Mouse (Mus musculus): ENCODE results near the gene Slc39a3. TPM values are rescaled to one million over a fixed set of nuclear protein-coding genes. Genes with fewer than 3 reads are reported as not detected.

Gene Slc39a3
- 10 to 100 TPM; 11.2 to 13.3 TPM for total RNA-seq (2023)

DNA sequence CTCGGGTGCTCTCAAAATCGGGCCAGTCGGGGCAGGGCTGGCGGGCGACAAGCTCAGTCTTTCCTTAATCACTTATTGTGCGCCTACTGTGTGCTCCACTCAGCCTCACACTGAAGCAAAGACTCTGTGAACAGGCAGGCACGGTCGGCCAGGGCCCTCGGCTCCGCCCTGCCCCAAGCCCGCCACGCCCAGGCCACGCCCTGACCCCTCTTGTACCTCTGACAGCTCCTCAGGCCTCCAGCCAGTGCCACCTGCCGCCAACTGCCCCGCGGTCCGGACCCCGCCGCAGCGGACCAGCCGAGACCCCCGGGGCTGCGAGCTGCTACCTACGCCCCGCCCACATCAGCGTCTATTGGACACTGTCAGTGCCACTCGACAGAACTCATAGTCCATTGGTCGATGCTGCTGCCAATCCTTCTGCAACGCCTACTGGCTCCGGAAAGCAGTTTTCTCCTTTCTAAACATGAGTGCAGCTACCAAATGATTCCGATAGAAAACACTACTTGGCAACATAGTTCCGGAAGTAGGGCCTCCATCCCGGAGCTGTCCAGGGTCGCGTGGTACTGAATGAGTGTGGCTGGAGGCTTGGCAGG, at the start of gene Slc39a3:
Gene Slc39a3, minus strand, starts transcription at position 439 of the 593 bp plus-strand sequence.

DNA sequence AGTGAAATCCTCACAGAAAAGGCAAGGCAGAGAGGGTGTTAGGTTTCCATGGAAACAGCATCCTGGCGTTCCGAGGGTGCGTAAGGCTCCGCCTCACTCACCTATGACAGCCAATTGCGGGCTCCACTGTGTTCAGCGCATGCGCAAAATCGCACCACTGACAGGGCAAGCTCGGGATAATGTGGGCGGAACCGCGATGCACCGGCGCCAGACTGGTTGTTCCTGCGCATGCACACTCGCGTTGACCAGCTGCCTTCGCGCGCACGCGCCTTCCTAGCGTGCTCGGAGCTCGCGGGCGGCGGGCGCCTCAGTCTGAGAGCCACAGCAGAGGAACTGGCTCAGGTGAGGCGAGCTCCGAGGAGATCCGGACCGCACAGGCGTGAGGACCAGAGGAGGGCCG, 32.6 kb upstream of the Slc39a3 start, which contains the start of gene Thop1:
Gene Thop1, plus strand, starts transcription at position 200 of the 400 bp plus-strand sequence.

GRCm38 (mm10) chr10:81059603-81060543, 22.6 kb upstream of the Slc39a3 start, which contains the start of gene Sgta:
Gene Sgta, minus strand, starts transcription at chr10:81060181.

DNA sequence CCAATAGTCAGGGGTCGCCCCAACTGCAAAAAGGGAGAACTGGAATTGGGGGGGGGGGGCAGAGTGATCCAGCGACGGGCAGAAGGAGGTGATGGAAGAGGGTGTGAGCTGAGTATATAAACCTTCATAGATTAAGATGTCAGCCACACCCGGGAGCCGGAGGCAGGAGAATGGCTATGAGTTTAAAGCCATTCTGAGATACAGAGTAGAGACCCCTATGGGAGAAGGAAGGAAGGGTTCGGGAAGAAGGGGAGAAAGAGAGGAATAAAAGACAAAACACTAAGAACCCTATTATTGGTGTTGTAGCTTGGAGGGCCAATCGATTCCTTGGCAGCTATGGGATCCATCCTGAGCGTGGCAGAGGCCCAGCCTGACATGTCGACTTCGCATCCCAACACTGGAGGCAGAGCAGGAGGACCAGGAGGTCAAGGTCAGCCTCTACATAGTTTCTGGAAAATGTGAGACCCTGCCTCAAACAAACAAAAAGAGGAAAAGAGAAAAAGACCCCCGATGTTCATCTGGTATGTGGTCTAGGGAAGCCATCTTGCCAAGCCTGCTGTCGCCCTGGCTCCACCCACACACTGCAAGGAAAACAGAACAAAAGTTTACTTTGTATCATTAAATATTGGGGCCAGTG, 11.5 kb downstream of the Slc39a3 start, which contains the start of gene Diras1:
Gene Diras1, minus strand, starts transcription at position 24 of the 637 bp plus-strand sequence.

GRCm38 (mm10) chr10:81014393-81015384, 22.5 kb downstream of the Slc39a3 start, which contains the start of gene Gng7:
Gene Gng7, minus strand, starts transcription at chr10:81014945.

Other genes with a start within 250 kb of the Slc39a3 start
- 10 to 100 TPM; 44.1 to 48.2 TPM for gene Sf3a2, start 239.2 kb downstream of the Slc39a3 start, total RNA-seq (2023)
- gene Plekhj1, start 238.8 kb downstream of the Slc39a3 start, total RNA-seq (2023), result 10 to 100 TPM; 70.8 to 77.6 TPM
- 1 to 10 TPM in 1 of 2 experiments, under 1 TPM in 1; 0.94 to 1.1 TPM for gene Amh, start 232.2 kb downstream of the Slc39a3 start, total RNA-seq (2023)
- gene Jsrp1, start 223.9 kb downstream of the Slc39a3 start, total RNA-seq (2023), result not detected
- 100 to 1,000 TPM; 551 to 600 TPM for gene Oaz1, start 210.8 kb downstream of the Slc39a3 start, total RNA-seq (2023)
- not detected for gene Lingo3, start 193.4 kb downstream of the Slc39a3 start, total RNA-seq (2023)
- 10 to 100 TPM; 14.4 to 14.7 TPM for gene Lsm7, start 182.2 kb downstream of the Slc39a3 start, total RNA-seq (2023)
- gene Sppl2b, start 182.2 kb downstream of the Slc39a3 start, total RNA-seq (2023), result 10 to 100 TPM; 23.9 to 34.6 TPM
- not detected for gene Tmprss9, start 165.6 kb downstream of the Slc39a3 start, total RNA-seq (2023)
- 10 to 100 TPM; 46.4 to 48.9 TPM for gene Timm13, start 136.5 kb downstream of the Slc39a3 start, total RNA-seq (2023)
- 10 to 100 TPM; 22.0 to 24.2 TPM for gene Lmnb2, start 119.2 kb downstream of the Slc39a3 start, total RNA-seq (2023)
- 10 to 100 TPM; 27.4 to 30.8 TPM for gene Gadd45b, start 107.4 kb downstream of the Slc39a3 start, total RNA-seq (2023)
- under 1 TPM; 0.59 to 0.68 TPM for gene Gng7, start 22.5 kb downstream of the Slc39a3 start, total RNA-seq (2023)
- gene Diras1, start 11.8 kb downstream of the Slc39a3 start, total RNA-seq (2023), result not detected
- 10 to 100 TPM; 48.3 to 49.5 TPM for gene Sgta, start 22.8 kb upstream of the Slc39a3 start, total RNA-seq (2023)
- 1 to 10 TPM; 6.6 to 8.3 TPM for gene Thop1, start 32.6 kb upstream of the Slc39a3 start, total RNA-seq (2023)
- 1 to 10 TPM in 1 of 2 experiments, under 1 TPM in 1; 0.64 to 1.2 TPM for gene Creb3l3, start 61.4 kb upstream of the Slc39a3 start, total RNA-seq (2023)
- gene Map2k2, start 68.5 kb upstream of the Slc39a3 start, total RNA-seq (2023), result 10 to 100 TPM; 86.1 to 87.6 TPM
- 10 to 100 TPM; 62.4 to 68.5 TPM for gene Zbtb7a, start 97.8 kb upstream of the Slc39a3 start, total RNA-seq (2023)
- gene Pias4, start 130.5 kb upstream of the Slc39a3 start, total RNA-seq (2023), result 10 to 100 TPM; 27.3 to 29.5 TPM
- gene Eef2, start 139.2 kb upstream of the Slc39a3 start, total RNA-seq (2023), result 100 to 1,000 TPM; 824 to 844 TPM
- 10 to 100 TPM; 26.8 to 31.2 TPM for gene Dapk3, start 145.6 kb upstream of the Slc39a3 start, total RNA-seq (2023)
- not detected for gene 4930442H23Rik, start 146.4 kb upstream of the Slc39a3 start, total RNA-seq (2023)
- gene Nmrk2, start 164.6 kb upstream of the Slc39a3 start, total RNA-seq (2023), result not detected
- not detected for gene Atcay, start 193.4 kb upstream of the Slc39a3 start, total RNA-seq (2023)
- gene Zfr2, start 195.7 kb upstream of the Slc39a3 start, total RNA-seq (2023), result 1 to 10 TPM in 1 of 2 experiments, under 1 TPM in 1; 0.44 to 1.5 TPM
- gene Matk, start 215.5 kb upstream of the Slc39a3 start, total RNA-seq (2023), result 1 to 10 TPM; 7.1 to 10.0 TPM
- 10 to 100 TPM; 36.4 to 40.7 TPM for gene Mrpl54, start 229.5 kb upstream of the Slc39a3 start, total RNA-seq (2023)
- 10 to 100 TPM; 28.2 to 28.6 TPM for gene Apba3, start 229.5 kb upstream of the Slc39a3 start, total RNA-seq (2023)